Mouse (Mus musculus): ENCODE measurements around the gene Arhgef7. TPM values are rescaled to one million over a fixed set of nuclear protein-coding genes. Genes with fewer than 3 reads are reported as not detected.

The Arhgef7 gene
- total RNA-seq, 2 experiments from 2014 or later = 107 to 114 TPM

DNA sequence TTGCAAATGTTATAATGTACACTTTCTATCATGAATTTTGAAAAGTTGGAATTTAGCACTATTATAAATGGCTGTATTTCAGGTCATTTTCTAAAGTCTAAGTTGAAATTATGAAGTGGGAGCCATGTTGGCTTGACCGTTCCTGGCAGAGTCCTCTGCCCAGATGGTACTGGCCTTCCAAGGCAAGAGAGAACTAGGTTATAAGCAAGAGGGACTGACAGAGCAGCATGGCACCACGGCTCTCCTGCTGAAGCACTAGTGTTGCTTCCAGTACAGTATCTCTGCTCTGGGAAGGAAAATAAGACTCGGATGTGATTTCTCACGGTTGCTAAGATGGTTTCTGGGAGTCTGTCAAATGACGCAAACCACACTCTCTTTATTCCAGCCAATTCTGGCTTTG is 34.5 kb downstream of the Arhgef7 start:
- no peak for DNase-seq (ENCODE audit: low spot score in 2 of 2)

DNA sequence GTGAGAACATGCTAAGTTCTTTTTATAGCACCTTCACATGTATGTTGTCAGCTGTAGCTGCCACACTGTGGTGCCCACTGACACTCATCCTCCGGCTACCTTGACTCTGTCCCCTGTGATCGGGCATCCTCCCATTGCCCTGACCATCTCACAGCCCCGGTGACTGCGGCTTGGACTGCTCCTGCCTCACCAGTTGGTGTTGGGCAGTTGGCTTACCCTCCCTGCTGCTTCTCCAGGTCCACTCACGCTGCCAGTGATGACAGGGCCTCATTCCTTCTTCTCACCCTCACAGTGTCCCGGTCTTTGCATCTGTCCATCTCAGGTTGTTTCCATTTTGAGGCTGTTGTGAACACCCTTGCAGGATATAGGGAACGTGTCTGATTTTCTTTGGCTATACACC is 35.3 kb downstream of the Arhgef7 start:
- no peak for DNase-seq (ENCODE audit: low spot score in 2 of 2)

DNA sequence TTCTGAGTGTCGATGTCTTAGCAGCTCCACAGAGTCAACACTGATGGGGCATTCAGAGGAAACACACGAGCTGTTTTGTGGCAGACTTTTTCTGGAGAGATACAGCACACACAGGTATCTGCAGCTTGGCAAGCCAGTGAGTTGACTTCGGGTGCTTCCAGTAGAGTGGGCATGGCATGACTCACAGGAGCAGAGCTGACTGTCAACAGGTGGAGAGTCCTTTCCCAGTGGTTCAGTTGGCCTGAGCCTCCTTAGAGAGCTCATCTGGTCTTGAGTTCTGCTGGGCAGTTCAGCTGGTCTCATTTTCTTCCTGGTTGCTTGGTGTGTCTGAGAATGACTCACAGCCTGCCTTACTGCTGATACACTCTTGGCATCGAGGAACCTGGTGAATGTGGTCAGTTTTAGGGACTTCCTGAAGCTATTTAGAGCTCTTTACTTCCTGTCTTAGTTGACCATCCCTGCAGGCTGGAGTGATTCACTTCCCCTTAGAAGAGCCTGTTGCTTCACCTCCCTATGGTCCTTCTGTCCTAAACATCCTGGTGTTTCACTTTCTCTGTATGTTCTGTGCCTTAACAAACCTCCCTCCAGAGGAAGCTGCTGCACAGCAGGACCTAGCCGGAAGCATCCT is 39.8 kb downstream of the Arhgef7 start:
- no peak for DNase-seq (ENCODE audit: low spot score in 2 of 2)

DNA sequence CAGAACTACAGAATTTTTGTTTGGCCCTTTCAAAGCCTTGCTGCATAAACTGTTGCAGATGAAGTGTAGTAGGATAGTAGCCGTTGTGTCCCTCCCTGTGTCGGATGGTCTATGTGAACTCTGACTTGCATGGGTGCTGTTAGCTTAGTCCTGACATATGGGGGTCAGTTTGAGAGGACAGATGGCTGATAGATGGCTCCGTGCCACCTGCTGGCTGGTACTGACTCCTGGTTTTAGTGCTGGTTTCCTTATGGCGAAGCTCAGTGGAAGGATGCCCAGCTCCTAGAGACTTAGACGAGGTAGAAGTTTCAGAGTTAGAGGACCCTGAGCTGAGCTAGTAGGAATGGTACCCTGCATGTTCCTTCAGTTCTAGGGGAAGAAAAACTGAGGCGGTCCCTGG is 42.5 kb downstream of the Arhgef7 start:
- DNase-seq (ENCODE audit: low spot score in 2 of 2) = no peak

DNA sequence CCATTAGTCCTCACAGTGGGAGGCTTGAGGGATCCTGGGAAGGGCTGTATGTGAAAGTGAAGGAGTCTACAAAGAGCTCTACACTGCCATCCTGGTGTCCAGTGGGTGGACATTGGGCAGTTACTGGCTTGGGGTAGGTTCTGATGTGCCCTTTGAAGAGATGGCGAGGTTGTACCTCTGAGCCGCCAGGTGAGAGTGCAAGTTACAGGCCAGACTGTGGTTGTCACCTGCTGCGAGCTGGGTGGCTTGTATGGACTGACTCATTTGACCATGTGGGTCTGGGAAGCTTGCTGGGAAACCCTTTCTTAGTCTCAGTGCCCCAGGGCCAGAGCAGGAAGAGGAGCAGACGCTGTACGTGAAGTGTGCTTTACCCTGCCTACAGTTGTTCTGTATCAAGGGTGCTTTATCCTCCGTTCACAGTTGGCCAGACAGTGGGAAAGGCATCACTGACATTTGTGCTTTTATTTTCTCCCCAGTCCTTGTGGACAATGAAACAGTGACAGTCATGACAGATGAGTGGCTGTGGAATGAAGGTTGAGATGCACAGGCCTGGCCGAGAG is 43.1 kb downstream of the Arhgef7 start:
- DNase-seq (ENCODE audit: low spot score in 2 of 2) = no peak

DNA sequence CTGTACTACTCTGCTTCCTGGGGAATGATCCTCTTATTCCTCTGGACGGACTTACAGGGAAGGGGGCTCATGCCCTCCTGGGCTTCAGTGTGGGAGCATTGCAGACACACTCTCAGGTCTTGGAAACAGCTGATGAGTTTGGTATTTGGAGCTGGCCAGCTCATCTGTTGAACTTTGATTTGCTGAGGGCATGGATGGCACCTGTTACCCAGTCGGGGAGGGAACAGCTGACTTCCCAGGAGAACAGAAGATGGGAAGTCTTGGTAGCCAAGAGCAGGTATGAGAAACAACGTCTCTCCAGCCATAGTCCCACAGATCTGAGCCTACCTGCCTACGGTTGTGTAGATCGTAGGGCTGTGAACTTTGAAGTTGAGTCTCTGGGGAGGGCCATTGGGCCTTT is 44.1 kb downstream of the Arhgef7 start:
- DNase-seq (ENCODE audit: low spot score in 2 of 2) = no peak

DNA sequence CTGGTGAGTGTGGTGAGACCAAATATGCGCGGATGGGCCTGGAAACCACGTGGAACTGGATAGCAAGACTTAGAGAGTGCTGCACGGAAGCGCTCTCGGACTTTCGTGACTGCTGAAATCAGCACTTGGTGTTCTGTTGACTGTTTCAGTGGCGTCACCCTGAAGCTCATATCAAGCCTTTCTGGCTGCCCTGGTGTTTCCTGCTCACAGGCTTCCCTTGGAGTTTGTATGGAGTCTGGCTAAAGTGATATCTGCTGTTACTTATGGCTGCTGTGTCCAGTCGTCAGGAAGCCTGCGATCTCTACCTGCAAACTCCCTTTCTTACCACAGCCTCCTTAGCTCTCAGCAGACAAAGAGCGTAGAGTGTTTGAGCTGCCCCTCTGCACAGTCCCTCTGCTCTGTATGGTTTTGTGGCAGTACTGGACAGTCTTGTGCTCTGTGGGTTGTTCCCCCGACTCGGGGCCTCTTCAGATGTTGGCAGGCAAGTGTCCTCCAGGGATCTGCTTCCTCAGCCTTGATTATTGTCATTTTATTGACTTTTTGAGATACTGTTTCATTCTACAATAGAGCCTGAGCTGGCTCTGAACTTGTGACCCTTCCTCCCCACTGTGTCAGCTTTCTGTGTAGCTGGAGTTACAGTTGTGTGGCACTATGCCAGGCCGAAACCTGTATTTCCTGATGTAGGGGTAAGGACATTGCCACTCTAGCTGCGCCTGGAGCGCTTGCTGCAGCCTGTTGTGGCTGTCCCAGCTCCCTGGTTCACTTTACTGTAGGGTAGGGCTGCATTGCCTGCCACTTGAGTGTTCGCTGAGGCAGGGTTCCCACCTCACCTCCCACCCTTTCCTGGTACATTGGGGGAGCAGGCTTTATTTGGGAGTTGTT is 46.9 kb downstream of the Arhgef7 start:
- peak in 1 of 2 experiments; percentile 25 for DNase-seq (ENCODE audit: low spot score in 2 of 2)

DNA sequence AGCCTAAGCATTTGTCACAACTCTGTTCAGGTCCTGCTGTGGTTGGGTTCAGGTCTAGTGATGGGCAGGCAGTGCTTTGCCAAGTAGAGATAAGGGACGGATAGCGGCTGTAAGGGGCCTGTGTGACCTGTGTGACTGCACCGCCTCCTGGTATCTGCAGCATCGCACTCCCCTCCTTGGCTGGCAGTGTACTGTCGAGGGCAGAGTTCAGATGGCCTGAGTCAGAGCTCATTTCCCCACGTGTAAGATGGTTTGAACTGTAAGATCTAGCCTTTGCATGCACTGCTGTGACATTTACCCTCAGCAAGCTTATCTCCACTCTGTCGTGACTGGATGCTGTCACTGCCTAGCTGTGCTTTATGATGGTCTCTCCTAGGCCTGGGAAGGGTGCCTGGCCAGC is 48.4 kb downstream of the Arhgef7 start:
- no peak for DNase-seq (ENCODE audit: low spot score in 2 of 2)

DNA sequence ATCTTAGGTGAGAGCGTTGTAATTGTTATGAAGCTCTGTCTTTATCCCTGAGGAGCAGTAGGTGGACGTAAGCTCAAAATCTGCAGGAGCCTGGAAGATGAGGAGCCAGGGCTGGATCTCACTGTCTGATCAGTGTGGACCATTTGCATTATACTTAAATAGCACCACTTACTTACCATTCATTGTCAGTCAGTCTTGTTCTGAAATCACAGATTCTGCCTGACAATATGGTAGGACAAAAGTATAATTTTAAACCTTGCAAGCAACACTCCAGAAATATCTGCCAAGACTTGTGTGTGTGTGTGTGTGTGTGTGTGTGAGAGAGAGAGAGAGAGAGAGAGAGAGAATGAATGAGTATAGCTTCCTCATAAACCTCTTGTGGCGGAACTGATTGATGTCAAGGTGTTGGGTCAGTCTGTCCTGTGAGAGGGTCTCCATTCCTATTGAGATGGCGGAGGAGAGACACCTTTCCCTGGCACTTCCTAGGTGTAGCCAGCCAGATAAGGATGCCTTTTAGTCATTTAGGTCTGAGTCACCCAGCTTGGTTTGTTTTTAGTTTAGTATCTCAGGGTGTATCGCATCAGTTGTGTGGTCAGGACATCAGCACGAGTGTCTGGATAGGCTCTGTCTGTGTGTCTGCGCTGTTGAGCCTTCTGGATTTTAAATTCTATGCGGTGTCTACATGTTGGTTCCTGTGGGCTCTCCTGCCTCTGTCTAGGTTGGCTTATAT is 49.1 kb downstream of the Arhgef7 start:
- DNase-seq (ENCODE audit: low spot score in 2 of 2) = no peak

DNA sequence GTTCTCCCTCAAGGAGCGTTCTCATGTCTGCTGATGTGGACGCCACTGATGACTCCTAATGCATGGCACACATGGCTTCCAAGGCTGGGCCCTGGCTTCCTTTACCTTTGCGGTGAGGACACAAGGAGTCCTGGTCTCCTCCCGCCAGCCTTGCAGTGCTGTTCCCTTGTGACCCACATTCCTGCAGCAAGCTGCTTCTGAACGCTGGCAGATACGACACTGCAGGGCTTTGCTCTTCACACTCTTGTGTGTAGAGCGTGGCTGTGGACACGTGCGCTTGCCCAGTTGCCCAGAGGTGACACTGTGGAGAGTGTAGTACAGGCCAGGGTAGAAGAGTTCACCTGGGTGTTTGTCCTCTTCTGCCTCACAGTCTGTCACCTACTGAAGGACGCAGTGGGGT is 49.7 kb downstream of the Arhgef7 start:
- DNase-seq (ENCODE audit: low spot score in 2 of 2) = no peak

DNA sequence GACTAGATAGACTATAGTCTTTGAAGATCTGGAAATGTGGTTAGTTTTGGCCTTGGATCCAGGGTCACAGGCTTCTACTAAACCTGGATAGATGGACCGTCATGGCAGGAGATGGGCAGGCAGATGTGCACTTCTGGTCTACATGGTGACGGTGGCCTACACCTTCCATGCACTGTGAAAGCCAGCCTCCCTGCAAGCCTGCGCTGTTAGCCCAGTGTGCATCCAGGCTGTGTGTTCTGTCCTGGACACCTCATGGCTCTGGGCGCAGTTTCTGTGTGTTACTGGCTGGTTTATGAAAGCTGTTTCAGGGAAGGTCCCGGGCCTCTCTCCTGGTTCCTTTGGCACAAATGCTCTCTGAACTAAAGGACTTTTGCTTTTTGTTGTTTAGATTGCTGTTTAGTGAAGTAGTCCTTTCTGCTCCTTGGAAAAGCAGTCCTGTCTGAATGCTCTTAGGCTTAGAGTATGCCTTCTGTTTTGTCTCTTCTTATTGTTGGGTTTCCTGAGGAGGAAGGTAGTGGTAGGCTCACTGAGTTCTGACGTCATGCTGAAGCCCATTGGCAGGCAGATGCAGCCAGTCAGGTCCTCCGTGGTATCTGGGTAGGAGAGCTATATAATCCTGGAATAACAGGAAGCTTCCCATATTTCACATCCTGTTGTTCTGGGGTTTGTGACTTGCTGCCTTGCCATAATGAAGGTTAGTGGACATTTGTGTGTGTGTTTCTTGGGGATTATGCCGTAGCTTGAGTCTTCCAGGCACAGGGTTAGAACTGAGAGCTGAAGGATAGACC is 51.3 kb downstream of the Arhgef7 start:
- DNase-seq (ENCODE audit: low spot score in 2 of 2) = no peak

DNA sequence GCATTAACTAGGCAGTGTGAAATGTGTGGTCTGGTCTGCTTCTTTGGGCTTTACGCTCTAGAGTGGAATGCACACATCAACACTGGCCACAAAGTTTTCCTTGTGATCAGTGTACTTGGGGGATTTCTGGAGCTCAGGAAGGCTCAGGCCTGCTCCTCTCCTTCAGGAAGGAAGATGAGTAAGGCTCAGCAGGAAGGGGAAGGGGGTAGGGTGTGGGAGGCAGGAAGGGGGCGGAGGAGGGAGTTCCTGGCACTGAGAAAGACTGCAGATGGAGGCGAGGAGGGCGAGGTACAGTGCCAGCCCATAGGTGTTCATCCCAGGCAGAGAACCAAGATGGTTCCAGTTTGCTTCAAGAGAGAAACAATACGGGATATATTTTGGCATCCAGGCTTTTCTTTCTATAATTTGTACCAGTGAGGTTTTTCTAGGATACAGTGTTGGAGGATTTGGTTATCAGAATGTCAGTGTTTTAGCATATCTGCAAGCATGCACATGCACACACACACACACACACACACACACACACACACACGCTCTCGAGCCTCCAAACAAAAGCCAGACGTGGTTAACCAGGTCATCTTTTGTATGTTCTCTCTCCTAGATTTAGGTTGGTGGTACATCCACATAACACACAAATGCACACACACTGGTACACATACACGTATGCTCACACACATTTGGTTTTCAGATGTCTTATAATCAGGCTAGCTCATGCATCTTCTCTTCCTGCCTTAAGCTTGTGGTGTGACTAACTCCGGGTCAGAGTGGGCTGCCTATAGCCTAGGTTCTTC is 52.5 kb downstream of the Arhgef7 start:
- no peak for DNase-seq (ENCODE audit: low spot score in 2 of 2)

DNA sequence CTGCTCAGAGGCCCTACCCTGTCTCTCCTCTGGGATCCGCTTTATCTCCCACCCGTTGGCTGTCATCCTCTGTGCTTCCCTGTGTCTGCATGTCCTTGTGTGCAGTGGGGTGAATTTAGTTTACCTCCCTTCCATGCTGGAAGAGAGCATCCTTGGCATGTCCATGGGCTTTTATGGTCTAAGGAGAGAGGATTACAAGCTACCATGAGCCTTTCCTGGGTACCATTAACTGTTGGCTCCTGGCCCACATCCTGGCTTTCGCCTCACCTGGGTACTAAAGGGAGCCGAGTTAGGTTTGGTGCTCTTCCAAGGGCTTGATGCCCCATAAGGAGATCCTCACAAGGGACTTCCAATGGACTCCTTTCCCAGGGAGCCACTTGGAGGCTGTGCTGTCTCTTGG is 53.1 kb downstream of the Arhgef7 start:
- DNase-seq (ENCODE audit: low spot score in 2 of 2) = no peak

DNA sequence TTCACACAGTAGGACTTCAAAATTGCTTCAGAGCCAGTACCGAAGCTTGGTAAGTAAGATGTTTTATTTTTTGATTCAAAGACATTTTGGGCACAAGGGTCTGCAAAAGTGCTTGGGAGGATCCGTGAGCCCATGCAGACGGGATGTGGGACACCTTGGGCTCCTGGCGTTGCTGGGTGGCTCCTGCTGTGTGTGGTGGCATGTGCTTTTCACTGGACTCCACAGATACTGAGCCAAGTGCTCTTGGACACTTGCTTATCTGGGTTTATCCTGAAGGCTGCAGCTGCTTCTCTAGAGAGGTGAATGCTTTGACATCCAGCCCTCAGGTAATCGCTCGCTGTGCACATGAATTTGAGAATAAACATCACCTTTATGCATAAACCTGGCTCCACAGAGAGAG is 55.1 kb downstream of the Arhgef7 start:
- no peak for DNase-seq (ENCODE audit: low spot score in 2 of 2)

DNA sequence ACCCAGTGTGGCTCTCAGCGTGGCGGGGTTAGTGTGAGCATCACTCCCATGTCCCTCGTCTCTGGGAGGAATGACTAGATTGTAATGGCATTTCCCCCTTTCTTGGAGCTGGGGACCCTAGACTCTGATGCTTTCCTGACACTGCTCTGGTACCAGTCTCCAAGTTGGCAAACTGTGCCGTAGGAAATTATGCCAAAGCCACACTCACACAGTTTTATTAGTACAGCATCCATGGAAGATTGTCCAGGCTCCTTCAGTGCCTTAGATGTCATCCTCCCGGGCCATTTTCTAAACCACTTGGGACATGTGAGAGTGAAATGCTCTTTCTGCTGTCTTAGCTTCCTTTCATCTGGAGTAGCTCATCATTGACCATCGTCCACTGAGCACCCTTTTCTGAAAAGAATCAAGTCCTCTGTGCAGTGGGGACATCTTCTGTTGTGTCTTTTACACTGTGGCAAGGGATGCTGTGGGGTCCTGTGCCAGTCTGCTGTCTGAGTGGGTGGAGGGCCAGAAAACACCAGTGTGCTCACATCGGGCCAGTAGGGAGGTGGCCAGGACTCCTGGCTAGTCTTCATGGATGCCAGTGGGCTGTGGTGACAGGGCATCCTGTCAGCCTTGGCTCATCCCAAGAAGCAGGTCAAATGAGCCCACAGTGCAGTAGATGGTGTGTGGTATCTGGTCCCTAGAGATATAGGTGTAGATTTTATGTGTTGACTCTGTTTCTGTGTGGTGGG is 56.5 kb downstream of the Arhgef7 start:
- no peak for DNase-seq (ENCODE audit: low spot score in 2 of 2)

DNA sequence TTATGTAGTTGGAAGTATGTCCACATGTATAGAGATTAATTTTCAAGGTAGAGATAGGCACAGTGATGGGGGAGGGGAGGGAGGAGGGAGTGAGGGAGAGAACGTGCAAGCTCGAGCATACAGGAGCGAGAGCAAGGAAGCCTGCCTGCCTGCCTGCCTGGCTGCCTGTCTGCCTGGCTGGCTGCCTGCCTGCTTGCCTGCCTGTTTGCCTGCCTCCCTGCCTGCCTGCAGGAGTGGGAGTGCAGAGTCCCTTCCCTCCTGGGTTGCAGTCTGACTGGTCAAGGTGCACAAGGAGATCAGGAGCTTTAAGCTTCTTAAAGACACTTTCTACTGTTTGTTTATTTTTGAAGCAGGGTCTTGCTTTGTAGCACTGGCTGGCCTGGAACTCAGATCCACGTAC is 57.6 kb downstream of the Arhgef7 start:
- no peak for DNase-seq (ENCODE audit: low spot score in 2 of 2)

DNA sequence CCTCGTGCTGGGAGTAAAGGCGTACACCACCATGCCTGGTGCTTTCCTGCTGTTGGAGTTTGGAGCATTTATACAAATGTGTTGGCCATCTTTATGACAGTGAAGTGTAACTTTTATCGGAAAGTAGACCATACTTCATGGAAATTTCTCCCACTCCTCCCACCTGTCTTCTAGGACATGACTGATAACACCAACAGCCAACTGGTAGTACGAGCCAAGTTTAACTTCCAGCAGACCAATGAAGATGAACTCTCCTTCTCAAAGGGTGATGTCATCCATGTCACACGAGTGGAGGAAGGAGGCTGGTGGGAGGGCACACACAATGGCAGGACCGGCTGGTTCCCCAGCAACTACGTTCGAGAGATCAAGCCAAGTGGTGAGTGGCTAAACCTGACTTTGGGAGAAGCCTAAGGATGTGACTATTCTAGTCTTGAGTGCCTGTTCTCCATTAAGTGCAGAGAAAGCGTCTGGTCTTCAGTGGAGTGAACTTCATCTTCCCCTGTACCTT is 58.1 kb downstream of the Arhgef7 start:
- DNase-seq (ENCODE audit: low spot score in 2 of 2) = no peak

DNA sequence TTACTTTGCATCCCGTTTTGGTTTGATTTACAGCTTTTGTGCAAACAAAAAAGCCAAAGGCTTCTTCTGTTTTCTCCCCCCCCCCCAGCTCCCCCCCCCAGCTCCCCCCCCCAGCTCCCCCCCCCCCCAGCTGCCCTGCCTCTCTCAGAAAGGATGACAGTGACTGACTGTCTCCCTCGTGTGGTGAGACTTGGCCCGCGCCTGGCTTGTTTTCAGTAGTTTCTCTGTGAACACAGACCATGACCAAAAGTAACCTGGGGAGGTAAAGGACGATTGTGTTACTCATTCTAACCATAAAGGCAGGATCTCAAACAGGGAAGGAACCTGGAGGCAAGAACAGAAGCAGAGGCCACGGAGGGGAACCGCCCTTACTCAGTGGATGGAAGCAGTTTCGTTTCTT is 60.7 kb downstream of the Arhgef7 start:
- DNase-seq (ENCODE audit: low spot score in 2 of 2) = peak in 1 of 2 experiments; percentile 56

DNA sequence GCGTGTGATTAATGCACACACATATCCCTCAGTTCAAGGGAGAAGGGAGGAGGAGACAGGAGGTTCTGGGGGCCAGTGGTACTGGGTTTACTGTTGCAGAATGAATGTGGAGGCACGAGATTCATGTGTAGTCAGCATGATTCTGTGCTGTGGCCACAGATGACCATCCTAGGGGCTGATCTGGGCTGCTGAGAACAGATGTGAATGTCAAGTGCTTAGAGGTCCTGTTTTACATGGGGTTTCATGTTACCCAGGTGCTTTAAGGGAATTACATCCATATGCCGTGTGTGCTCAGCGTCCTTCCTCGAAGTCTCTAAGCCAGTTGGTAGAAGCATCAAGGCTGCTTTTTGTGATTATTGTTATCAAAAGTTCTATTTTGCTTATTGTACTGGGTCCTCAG is 61.6 kb downstream of the Arhgef7 start:
- DNase-seq (ENCODE audit: low spot score in 2 of 2) = no peak
